Mouse (Mus musculus): ENCODE results near the gene Shmt1.

Shmt1 gene

GRCm38 (mm10) chr11:60790472-60790871, 21.0 kb downstream of the Shmt1 start:
- no peak for DNase-seq

GRCm38 (mm10) chr11:60787595-60787994, 23.9 kb downstream of the Shmt1 start:
- peak; percentile 23 for DNase-seq

GRCm38 (mm10) chr11:60784179-60784922, 27.2 kb downstream of the Shmt1 start:
- DNase-seq: no peak

- DNase-seq: no peak
Measured at GRCm38 (mm10) chr11:60779673-60780189, 31.8 kb downstream of the Shmt1 start.

- DNase-seq: no peak
Measured at GRCm38 (mm10) chr11:60777801-60778370, 33.6 kb downstream of the Shmt1 start.

GRCm38 (mm10) chr11:60776829-60777740, 34.4 kb downstream of the Shmt1 start, which contains the start of the genes Top3a and Smcr8:
Gene Top3a, minus strand, starts transcription at chr11:60777365.
Gene Smcr8, plus strand, starts transcription at chr11:60777524.
- DNase-seq: peak; percentile 97

GRCm38 (mm10) chr11:60776107-60776828, 35.2 kb downstream of the Shmt1 start:
- no peak for DNase-seq

GRCm38 (mm10) chr11:60775578-60775977, 35.9 kb downstream of the Shmt1 start:
- DNase-seq: no peak

GRCm38 (mm10) chr11:60774841-60775240, 36.7 kb downstream of the Shmt1 start:
- DNase-seq: no peak

- DNase-seq: no peak
Measured at GRCm38 (mm10) chr11:60774158-60774689, 37.3 kb downstream of the Shmt1 start.

GRCm38 (mm10) chr11:60772161-60772560, 39.4 kb downstream of the Shmt1 start:
- DNase-seq: no peak

GRCm38 (mm10) chr11:60770776-60771175, 40.7 kb downstream of the Shmt1 start:
- DNase-seq: no peak

GRCm38 (mm10) chr11:60769322-60769721, 42.2 kb downstream of the Shmt1 start:
- DNase-seq: no peak

- no peak for DNase-seq
Measured at GRCm38 (mm10) chr11:60766969-60767368, 44.5 kb downstream of the Shmt1 start.

- no peak for DNase-seq
Measured at GRCm38 (mm10) chr11:60761681-60762080, 49.8 kb downstream of the Shmt1 start.

- no peak for DNase-seq
Measured at GRCm38 (mm10) chr11:60755570-60755969, 55.9 kb downstream of the Shmt1 start.

GRCm38 (mm10) chr11:60740321-60740720, 71.2 kb downstream of the Shmt1 start:
- no peak for DNase-seq
